Mouse (Mus musculus): ENCODE data around the gene Zfp568. TPM values are rescaled to one million over a fixed set of nuclear protein-coding genes. Genes with fewer than 3 reads are reported as not detected.

Zfp568 gene
- total and polyA plus RNA-seq, 3 experiments, result 10.6 to 12.6 (median 11.5) TPM

DNA sequence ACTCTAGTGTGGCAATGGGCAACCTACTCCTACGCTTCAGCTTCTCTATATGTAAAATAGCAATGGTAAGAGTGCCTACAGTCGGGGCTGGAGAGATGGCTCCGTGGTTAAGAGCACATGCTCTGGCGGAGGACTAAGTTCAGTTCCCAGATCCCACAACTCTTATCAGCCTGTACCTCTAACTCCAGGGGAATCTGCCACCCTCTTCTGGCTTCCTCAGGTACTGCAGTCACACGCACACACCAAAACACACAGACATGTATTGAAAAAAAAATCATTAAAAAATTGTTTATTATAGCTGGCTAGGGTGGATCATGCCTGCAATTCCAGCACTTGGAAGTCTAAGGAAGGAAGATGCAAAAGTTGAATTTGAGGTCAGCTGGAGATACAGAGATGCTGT, 78.7 kb downstream of the Zfp568 start:
- H3K9me3 ChIP-seq (replicated peaks; ENCODE audit: low read length), result no peaks in the 10 kb centered on the region
- H3K4me2 ChIP-seq (ENCODE audit: insufficient read depth, low read depth, poor library complexity, severe bottlenecking), result no peak overlapping the region
- in situ Hi-C loops (cut with MboI; ENCODE audit: low pct_ligation_motif_present, low pct_unique_long_range_greater_than_20kb, low sequenced_read_pairs), result no loop called here
- no peak overlapping the region for H3K27ac ChIP-seq (ENCODE audit: insufficient read depth, low read depth)
- dilution Hi-C loops (cut with MboI; ENCODE audit: extremely low pct_ligation_motif_present, extremely low pct_unique_long_range_greater_than_20kb, low sequenced_read_pairs), result no loop called here
- H3K4me1 ChIP-seq (ENCODE audit: control insufficient read depth in 1 of 2, insufficient read depth in 2 of 2), result no peaks in the 10 kb centered on the region
- no peaks in the 10 kb centered on the region for H3K79me2 ChIP-seq (replicated peaks; ENCODE audit: control insufficient read depth, extremely low read depth, insufficient read depth, poor library complexity, severe bottlenecking)
- DNase-seq (ENCODE audit: extremely low read depth), result peak; percentile 24
- no peaks in the 10 kb centered on the region for H3K27me3 ChIP-seq (replicated peaks)
- peaks cover 57 to 85% of the 10 kb centered on the region in 2 experiments for H3K36me3 ChIP-seq (replicated peaks in 1 of 2; ENCODE audit: control insufficient read depth in 1 of 2, insufficient read depth in 1 of 2, low read length in 1 of 2)
- TF ChIP-seq JUN (IDR thresholded peaks at IDR 0.05; ENCODE audit: insufficient read depth, low read depth, low read length), result no peak
- peak; percentile 39 to 57; a peak in 3 of 4 replicates for TF ChIP-seq CTCF (conservative IDR thresholded peaks at IDR 0.05 in 1 of 2, IDR thresholded peaks at IDR 0.05 in 1 of 2; ENCODE audit: low read depth in 2 of 2, low read length in 2 of 2)
- peak; percentile 44 for TF ChIP-seq SMC3 (IDR thresholded peaks at IDR 0.05; ENCODE audit: low read depth, low read length)
- TF ChIP-seq NRF1 (IDR thresholded peaks at IDR 0.05; ENCODE audit: low read depth, low read length), result no peak
- TF ChIP-seq EP300 (IDR thresholded peaks at IDR 0.05; ENCODE audit: low read length), result no peak
- TF ChIP-seq ZMIZ1 (IDR thresholded peaks at IDR 0.05; ENCODE audit: low read depth, low read length), result no peak
- peak; percentile 34 for TF ChIP-seq RAD21 (IDR thresholded peaks at IDR 0.05; ENCODE audit: low read depth, low read length)
- TF ChIP-seq HCFC1 (IDR thresholded peaks at IDR 0.05; ENCODE audit: low read depth, low read length), result no peak
- no peak for TF ChIP-seq USF1 (IDR thresholded peaks at IDR 0.05; ENCODE audit: low read depth, low read length)
- no peak for TF ChIP-seq MXI1 (IDR thresholded peaks at IDR 0.05; ENCODE audit: low read depth, low read length)
- no peak overlapping the region for H3K4me3 ChIP-seq (replicated peaks in 1 of 3; ENCODE audit: low read depth in 2 of 3, low read length in 2 of 3, poor library complexity in 1 of 3)
- no peak overlapping the region for H3K9ac ChIP-seq (ENCODE audit: insufficient read depth, low read depth)

DNA sequence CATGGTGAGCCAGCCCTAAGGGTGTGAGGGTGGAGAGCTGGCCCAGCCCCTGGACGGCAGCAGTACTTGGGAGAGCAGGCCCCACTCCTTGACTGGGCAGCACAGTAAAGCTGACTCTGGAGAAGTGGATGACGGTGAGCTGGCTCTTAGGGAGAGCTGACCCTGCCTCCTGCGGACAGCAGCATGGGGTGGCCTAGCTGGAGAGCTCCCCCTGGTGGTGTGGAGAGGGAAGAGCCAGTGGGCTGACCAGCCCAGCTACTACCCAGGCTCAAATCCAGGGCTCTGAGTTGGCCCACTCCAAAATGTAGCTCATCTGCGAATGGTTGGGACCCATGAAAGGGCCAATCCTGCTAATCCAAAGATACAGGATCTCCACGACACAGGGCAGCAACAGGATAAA, 80.9 kb downstream of the Zfp568 start:
- no peaks in the 10 kb centered on the region for H3K27me3 ChIP-seq (replicated peaks)
- H3K9me3 ChIP-seq (replicated peaks; ENCODE audit: low read length), result no peaks in the 10 kb centered on the region
- no peaks in the 10 kb centered on the region for H3K4me1 ChIP-seq (ENCODE audit: control insufficient read depth in 1 of 2, insufficient read depth in 2 of 2)
- no peak for TF ChIP-seq ZNF384 (IDR thresholded peaks at IDR 0.05; ENCODE audit: low read depth, low read length)
- TF ChIP-seq BHLHE40 (IDR thresholded peaks at IDR 0.05; ENCODE audit: low read depth, low read length), result no peak
- TF ChIP-seq RAD21 (IDR thresholded peaks at IDR 0.05; ENCODE audit: low read depth, low read length), result peak; percentile 4
- TF ChIP-seq SMC3 (IDR thresholded peaks at IDR 0.05; ENCODE audit: low read depth, low read length), result peak; percentile 23
- TF ChIP-seq CTCF (conservative IDR thresholded peaks at IDR 0.05 in 1 of 2, IDR thresholded peaks at IDR 0.05 in 1 of 2; ENCODE audit: low read depth in 2 of 2, low read length in 2 of 2), result peak; percentile 20 to 51; a peak in 2 of 4 replicates
- H3K27ac ChIP-seq (ENCODE audit: insufficient read depth, low read depth), result no peak overlapping the region
- no peak overlapping the region for H3K4me3 ChIP-seq (replicated peaks in 1 of 3; ENCODE audit: low read depth in 2 of 3, low read length in 2 of 3, poor library complexity in 1 of 3)
- no peak overlapping the region for H3K4me2 ChIP-seq (ENCODE audit: insufficient read depth, low read depth, poor library complexity, severe bottlenecking)
- peaks cover 53 to 86% of the 10 kb centered on the region in 2 experiments for H3K36me3 ChIP-seq (replicated peaks in 1 of 2; ENCODE audit: control insufficient read depth in 1 of 2, insufficient read depth in 1 of 2, low read length in 1 of 2)
- H3K9ac ChIP-seq (ENCODE audit: insufficient read depth, low read depth), result no peak overlapping the region
- in situ Hi-C loops (cut with MboI; ENCODE audit: low pct_ligation_motif_present, low pct_unique_long_range_greater_than_20kb, low sequenced_read_pairs), result no loop called here
- dilution Hi-C loops (cut with MboI; ENCODE audit: extremely low pct_ligation_motif_present, extremely low pct_unique_long_range_greater_than_20kb, low sequenced_read_pairs), result no loop called here
- DNase-seq (ENCODE audit: extremely low read depth), result no peak
- no peaks in the 10 kb centered on the region for H3K79me2 ChIP-seq (replicated peaks; ENCODE audit: control insufficient read depth, extremely low read depth, insufficient read depth, poor library complexity, severe bottlenecking)

All from CH12.LX (cell line).